Mouse (Mus musculus) small intestine, adult 2 months (tissue): ENCODE results near the gene Phox2a.
A peak's percentile ranks its signal among the peaks of the same experiment; 100 is the strongest.

ENCODE experiments used
- CTCF ChIP-seq: fragments of 200-500 bp; IDR thresholded peaks from 2 replicates; pipeline ENCODE4 v1.5.1; 2012; ENCODE audit warnings: low read depth, mild to moderate bottlenecking, control low read depth, inconsistent platforms, low read length, moderate library complexity, mixed read lengths; ENCODE audit not compliant: insufficient replicate concordance, insufficient read length; ENCODE audit errors: extremely low read depth
- POLR2A ChIP-seq: fragments of 200-500 bp; IDR thresholded peaks from 2 replicates; pipeline ENCODE4 v1.6.1; 2012; ENCODE audit warnings: low read depth, mild to moderate bottlenecking, control low read depth, inconsistent platforms, low read length, moderate library complexity

- TF ChIP-seq CTCF (no peak), POLR2A (peak; percentile 10; the same call in 1 of the 2 replicates)
Measured at GRCm38 (mm10) chr7:101836271-101837153, 18.4 kb downstream of the Phox2a start.
